Mouse (Mus musculus): ENCODE data around the gene Fgf18. TPM values are rescaled to one million over a fixed set of nuclear protein-coding genes. Genes with fewer than 3 reads are reported as not detected.

Gene Fgf18
- polyA plus RNA-seq (2012; rRNA removed; ENCODE audit: low replicate concordance) = not detected in 2 replicates

GRCm38 (mm10) chr11:33147171-33147571, at the start of gene Fgf18:
Gene Fgf18, minus strand, starts transcription at chr11:33147400.

GRCm38 (mm10) chr11:33162998-33163506, 15.9 kb upstream of the Fgf18 start, which contains the start of gene Npm1:
Gene Npm1, minus strand, starts transcription at chr11:33163206.

Other genes starting within 250 kb of the Fgf18 start
- gene Npm1, start 15.8 kb upstream of the Fgf18 start, polyA plus RNA-seq (2012; rRNA removed; ENCODE audit: low replicate concordance) = 6.9 and 7.7 TPM in 2 replicates
- gene Tlx3, start 56.2 kb upstream of the Fgf18 start, polyA plus RNA-seq (2012; rRNA removed; ENCODE audit: low replicate concordance) = not detected in 2 replicates
- gene Gm12117, start 129.3 kb upstream of the Fgf18 start, polyA plus RNA-seq (2012; rRNA removed; ENCODE audit: low replicate concordance) = not detected in 2 replicates

All from duodenum, adult 2 months (tissue).